30 mouse cellular contexts compared by ENCODE assay signal in genomic region chr10:98500315-98500714, GRCm38 (mm10).
"Had no signal": no experiment of that assay in that cellular context is flagged by ENCODE, and none has a peak within 500 bp of the region (broad histone marks: within the 10 kb centered on the region; RNA-seq: fewer than 3 reads in every experiment).

No protein-coding gene starts in this region.

- ATAC-seq: liver, embryonic 12.5 days; liver, postnatal 0 days; lung, postnatal 0 days; midbrain, embryonic 13.5 days; midbrain, embryonic 15.5 days; midbrain, embryonic 16.5 days had no signal

- DNase-seq: left cerebral cortex, postnatal 4 days; liver; liver, embryonic 13.5 days; liver, postnatal 0 days; lung, adult 18-20 months; lung, adult 2 months; lung, embryonic 14.5 days; lung, postnatal 10 days; lung, postnatal 14 days; lung, postnatal 36 days; lung, postnatal 4 days; midbrain, embryonic 14.5 days had no signal

- H3K4me3 ChIP-seq: limb, embryonic 10.5 days; limb, embryonic 12.5 days; limb, embryonic 13.5 days; limb, embryonic 15.5 days; liver, embryonic 12.5 days; liver, embryonic 13.5 days; liver, embryonic 15.5 days; lung, embryonic 15.5 days; megakaryocyte, embryonic 14.5 days; midbrain, embryonic 10.5 days; midbrain, embryonic 12.5 days; midbrain, embryonic 13.5 days; midbrain, embryonic 15.5 days; myocyte; neural tube, embryonic 12.5 days had no signal

- H3K4me1 ChIP-seq: limb, embryonic 10.5 days; limb, embryonic 12.5 days; limb, embryonic 13.5 days; limb, embryonic 15.5 days; liver, embryonic 12.5 days; liver, embryonic 13.5 days; liver, embryonic 15.5 days; lung, embryonic 15.5 days; megakaryocyte, embryonic 14.5 days; midbrain, embryonic 10.5 days; midbrain, embryonic 12.5 days; midbrain, embryonic 13.5 days; midbrain, embryonic 15.5 days; neural tube, embryonic 12.5 days had no signal

- H3K9ac ChIP-seq: limb, embryonic 12.5 days; limb, embryonic 13.5 days; limb, embryonic 15.5 days; liver, embryonic 12.5 days; liver, embryonic 13.5 days; liver, embryonic 14.5 days; liver, embryonic 15.5 days; liver, postnatal 0 days; lung, embryonic 14.5 days; lung, embryonic 15.5 days; midbrain, embryonic 12.5 days; midbrain, embryonic 13.5 days; midbrain, embryonic 15.5 days; neural tube, embryonic 12.5 days had no signal

- H3K27ac ChIP-seq: limb, embryonic 10.5 days; limb, embryonic 12.5 days; limb, embryonic 13.5 days; limb, embryonic 15.5 days; liver, embryonic 12.5 days; liver, embryonic 13.5 days; liver, embryonic 14.5 days; liver, embryonic 15.5 days; lung, embryonic 15.5 days; macrophage; midbrain, embryonic 10.5 days; midbrain, embryonic 12.5 days; midbrain, embryonic 13.5 days; midbrain, embryonic 15.5 days; neural tube, embryonic 12.5 days had no signal

- H3K36me3 ChIP-seq: limb, embryonic 10.5 days; limb, embryonic 12.5 days; limb, embryonic 13.5 days; limb, embryonic 15.5 days; liver, embryonic 12.5 days; liver, embryonic 13.5 days; liver, embryonic 15.5 days; lung, embryonic 15.5 days; midbrain, embryonic 10.5 days; midbrain, embryonic 12.5 days; midbrain, embryonic 13.5 days; midbrain, embryonic 15.5 days; neural tube, embryonic 12.5 days had no signal

- H3K27me3 ChIP-seq: limb, embryonic 13.5 days; limb, embryonic 15.5 days; liver, embryonic 12.5 days; liver, embryonic 13.5 days; liver, embryonic 15.5 days; lung, embryonic 15.5 days; megakaryocyte, embryonic 14.5 days; midbrain, embryonic 12.5 days; midbrain, embryonic 13.5 days; midbrain, embryonic 15.5 days; neural tube, embryonic 12.5 days had no signal
